Mouse (Mus musculus): ENCODE measurements around the gene Map4k1. TPM values are rescaled to one million over a fixed set of nuclear protein-coding genes. Genes with fewer than 3 reads are reported as not detected.

The Map4k1 gene
- total RNA-seq, 2 experiments from 2014 or later = 1.3 to 1.6 TPM

- peak; percentile 72 to 83 for DNase-seq (ENCODE audit: low spot score in 2 of 2)
Measured at GRCm38 (mm10) chr7:28972542-28972985, 9.3 kb upstream of the Map4k1 start.

GRCm38 (mm10) chr7:28973025-28973424, 8.8 kb upstream of the Map4k1 start:
- no peak for DNase-seq (ENCODE audit: low spot score in 2 of 2)

- no peak for DNase-seq (ENCODE audit: low spot score in 2 of 2)
Measured at GRCm38 (mm10) chr7:28977556-28977955, 4.3 kb upstream of the Map4k1 start.

- DNase-seq (ENCODE audit: low spot score in 2 of 2) = no peak
Measured at GRCm38 (mm10) chr7:28982274-28983013, 594 bp downstream of the Map4k1 start.

GRCm38 (mm10) chr7:28983141-28983564, 1.3 kb downstream of the Map4k1 start:
- no peak for DNase-seq (ENCODE audit: low spot score in 2 of 2)

GRCm38 (mm10) chr7:28983849-28984248, 2.0 kb downstream of the Map4k1 start:
- no peak for DNase-seq (ENCODE audit: low spot score in 2 of 2)

- no peak for DNase-seq (ENCODE audit: low spot score in 2 of 2)
Measured at GRCm38 (mm10) chr7:28984452-28984851, 2.6 kb downstream of the Map4k1 start.

GRCm38 (mm10) chr7:28985207-28985606, 3.4 kb downstream of the Map4k1 start:
- DNase-seq (ENCODE audit: low spot score in 2 of 2) = no peak

- no peak for DNase-seq (ENCODE audit: low spot score in 2 of 2)
Measured at GRCm38 (mm10) chr7:28990766-28991273, 9.0 kb downstream of the Map4k1 start.

- no peak for DNase-seq (ENCODE audit: low spot score in 2 of 2)
Measured at GRCm38 (mm10) chr7:28991616-28992015, 9.8 kb downstream of the Map4k1 start.

- DNase-seq (ENCODE audit: low spot score in 2 of 2) = no peak
Measured at GRCm38 (mm10) chr7:28992997-28993396, 11.1 kb downstream of the Map4k1 start.

GRCm38 (mm10) chr7:28993402-28993801, 11.6 kb downstream of the Map4k1 start:
- no peak for DNase-seq (ENCODE audit: low spot score in 2 of 2)

GRCm38 (mm10) chr7:29000651-29001605, 19.1 kb downstream of the Map4k1 start:
- peak in 1 of 2 experiments; percentile 63 for DNase-seq (ENCODE audit: low spot score in 2 of 2)

- no peak for DNase-seq (ENCODE audit: low spot score in 2 of 2)
Measured at GRCm38 (mm10) chr7:29007224-29008101, 25.6 kb downstream of the Map4k1 start.

GRCm38 (mm10) chr7:29008171-29008570, 26.3 kb downstream of the Map4k1 start:
- no peak for DNase-seq (ENCODE audit: low spot score in 2 of 2)

- DNase-seq (ENCODE audit: low spot score in 2 of 2) = no peak
Measured at GRCm38 (mm10) chr7:29008714-29009113, 26.9 kb downstream of the Map4k1 start.

GRCm38 (mm10) chr7:29014984-29015383, 33.1 kb downstream of the Map4k1 start:
- DNase-seq (ENCODE audit: low spot score in 2 of 2) = no peak

- no peak for DNase-seq (ENCODE audit: low spot score in 2 of 2)
Measured at GRCm38 (mm10) chr7:29016440-29016839, 34.6 kb downstream of the Map4k1 start.

- DNase-seq (ENCODE audit: low spot score in 2 of 2) = no peak
Measured at GRCm38 (mm10) chr7:29017222-29017621, 35.4 kb downstream of the Map4k1 start.

GRCm38 (mm10) chr7:29019447-29020220, 37.8 kb downstream of the Map4k1 start:
- DNase-seq (ENCODE audit: low spot score in 2 of 2) = no peak

Data from gastrocnemius, postnatal 4 days (tissue).